Mouse (Mus musculus): ENCODE results near the gene Ubr3. TPM values are rescaled to one million over a fixed set of nuclear protein-coding genes. Genes with fewer than 3 reads are reported as not detected.

The Ubr3 gene
- total RNA-seq, 1 experiment, result 64.3 TPM

DNA sequence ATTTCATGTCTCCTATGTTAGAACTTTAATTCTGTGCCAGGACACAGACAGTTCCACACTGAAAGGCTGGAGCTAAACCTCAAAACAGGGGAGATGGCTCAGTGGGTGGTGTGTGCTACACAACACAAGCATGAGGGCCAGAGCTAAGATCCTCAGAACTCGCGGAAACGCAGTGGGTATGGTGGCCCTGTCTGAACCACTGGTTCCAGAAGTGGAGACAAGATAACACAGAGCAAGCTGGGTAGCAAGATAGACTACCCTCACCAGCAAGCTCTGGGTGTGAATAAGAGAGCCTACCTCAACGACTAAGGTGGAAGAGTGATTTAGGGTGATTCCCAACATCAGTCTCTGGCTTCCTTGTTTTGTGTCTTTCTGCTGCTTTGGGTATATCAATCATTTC, 42.2 kb downstream of the Ubr3 start:
- Histone ChIP-seq H3K4me3 (ENCODE audit: insufficient read depth in 1 of 2, low read depth in 1 of 2, low read length in 2 of 2, poor library complexity in 1 of 2, severe bottlenecking in 1 of 2) (no peak overlapping the region), H3K9ac (ENCODE audit: insufficient read depth, low read depth, low read length, poor library complexity, severe bottlenecking) (no peak overlapping the region), H3K27ac (ENCODE audit: insufficient read depth, low read depth, low read length, poor library complexity, severe bottlenecking) (no peak overlapping the region), H3K36me3 (ENCODE audit: control insufficient read depth, insufficient read depth, low read length, poor library complexity, severe bottlenecking) (no peaks in the 10 kb centered on the region; the same call in 1 of the 2 replicates), H3K9me3 (ENCODE audit: control insufficient read depth, insufficient read depth, low read depth, low read length) (no peaks in the 10 kb centered on the region), H3K4me1 (ENCODE audit: control insufficient read depth in 2 of 2, insufficient read depth in 2 of 2, low read length in 2 of 2, poor library complexity in 1 of 2) (no peaks in the 10 kb centered on the region)
- DNase-seq (ENCODE audit: low read depth, low spot score), result no peak
- TF ChIP-seq CHD2 (IDR thresholded peaks at IDR 0.05; ENCODE audit: low read depth, low read length) (no peak), ZNF384 (IDR thresholded peaks at IDR 0.05; ENCODE audit: low read depth, low read length) (no peak), HCFC1 (IDR thresholded peaks at IDR 0.05; ENCODE audit: borderline replicate concordance, insufficient read depth, low read length) (no peak), MAFK (IDR thresholded peaks at IDR 0.05; ENCODE audit: insufficient read depth, low read depth, low read length) (no peak), ZC3H11A (IDR thresholded peaks at IDR 0.05; ENCODE audit: borderline replicate concordance, low read depth, low read length) (no peak)
- in situ Hi-C loops (cut with MboI; ENCODE audit: low sequenced_read_pairs in 2 of 2, unreplicated experiment in 2 of 2), result no loop called here

DNA sequence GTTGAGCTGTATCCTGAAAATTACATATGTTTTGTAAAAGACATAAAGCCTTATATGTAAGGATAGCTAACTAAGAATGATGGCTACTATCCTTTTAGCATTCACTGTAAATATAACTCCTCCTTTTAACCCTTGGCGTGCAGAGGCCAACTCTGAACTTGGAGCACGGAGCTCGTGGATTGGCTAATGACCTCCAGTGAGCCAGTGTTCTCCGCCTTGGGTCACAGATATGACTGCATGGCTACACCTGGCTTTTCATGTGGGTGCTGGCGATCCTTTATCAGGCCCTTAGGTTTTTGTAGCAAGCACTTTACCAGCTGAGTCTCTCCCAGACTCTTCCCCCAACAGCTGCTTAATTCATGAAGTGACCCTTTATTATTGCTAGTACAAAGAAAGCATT, 42.6 kb downstream of the Ubr3 start:
- Histone ChIP-seq H3K9me3 (ENCODE audit: control insufficient read depth, insufficient read depth, low read depth, low read length) (no peaks in the 10 kb centered on the region), H3K4me3 (ENCODE audit: insufficient read depth in 1 of 2, low read depth in 1 of 2, low read length in 2 of 2, poor library complexity in 1 of 2, severe bottlenecking in 1 of 2) (no peak overlapping the region), H3K27ac (ENCODE audit: insufficient read depth, low read depth, low read length, poor library complexity, severe bottlenecking) (no peak overlapping the region), H3K36me3 (ENCODE audit: control insufficient read depth, insufficient read depth, low read length, poor library complexity, severe bottlenecking) (no peaks in the 10 kb centered on the region; the same call in 1 of the 2 replicates), H3K4me1 (ENCODE audit: control insufficient read depth in 2 of 2, insufficient read depth in 2 of 2, low read length in 2 of 2, poor library complexity in 1 of 2) (no peaks in the 10 kb centered on the region), H3K9ac (ENCODE audit: insufficient read depth, low read depth, low read length, poor library complexity, severe bottlenecking) (no peak overlapping the region)
- in situ Hi-C loops (cut with MboI; ENCODE audit: low sequenced_read_pairs in 2 of 2, unreplicated experiment in 2 of 2), result no loop called here
- TF ChIP-seq HCFC1 (IDR thresholded peaks at IDR 0.05; ENCODE audit: borderline replicate concordance, insufficient read depth, low read length) (no peak), ZC3H11A (IDR thresholded peaks at IDR 0.05; ENCODE audit: borderline replicate concordance, low read depth, low read length) (no peak), CHD2 (IDR thresholded peaks at IDR 0.05; ENCODE audit: low read depth, low read length) (no peak), ZNF384 (IDR thresholded peaks at IDR 0.05; ENCODE audit: low read depth, low read length) (no peak), MAFK (IDR thresholded peaks at IDR 0.05; ENCODE audit: insufficient read depth, low read depth, low read length) (no peak)
- DNase-seq (ENCODE audit: low read depth, low spot score), result no peak

- in situ Hi-C loops (cut with MboI; ENCODE audit: low sequenced_read_pairs in 2 of 2, unreplicated experiment in 2 of 2), result no loop called here
- no peaks in the 10 kb centered on the region; the same call in 1 of the 2 replicates for H3K36me3 ChIP-seq (ENCODE audit: control insufficient read depth, insufficient read depth, low read length, poor library complexity, severe bottlenecking)
- no peak for DNase-seq (ENCODE audit: low read depth, low spot score)
Observed at GRCm38 (mm10) chr2:69941391-69942030, 44.5 kb downstream of the Ubr3 start.

GRCm38 (mm10) chr2:69952849-69953248, 55.8 kb downstream of the Ubr3 start:
- TF ChIP-seq CHD2 (IDR thresholded peaks at IDR 0.05; ENCODE audit: low read depth, low read length) (no peak), HCFC1 (IDR thresholded peaks at IDR 0.05; ENCODE audit: borderline replicate concordance, insufficient read depth, low read length) (no peak), ZC3H11A (IDR thresholded peaks at IDR 0.05; ENCODE audit: borderline replicate concordance, low read depth, low read length) (no peak), ZNF384 (IDR thresholded peaks at IDR 0.05; ENCODE audit: low read depth, low read length) (no peak), MAFK (IDR thresholded peaks at IDR 0.05; ENCODE audit: insufficient read depth, low read depth, low read length) (no peak)
- Histone ChIP-seq H3K9ac (ENCODE audit: insufficient read depth, low read depth, low read length, poor library complexity, severe bottlenecking) (no peak overlapping the region), H3K36me3 (ENCODE audit: control insufficient read depth, insufficient read depth, low read length, poor library complexity, severe bottlenecking) (no peaks in the 10 kb centered on the region), H3K9me3 (ENCODE audit: control insufficient read depth, insufficient read depth, low read depth, low read length) (no peaks in the 10 kb centered on the region), H3K4me3 (ENCODE audit: insufficient read depth in 1 of 2, low read depth in 1 of 2, low read length in 2 of 2, poor library complexity in 1 of 2, severe bottlenecking in 1 of 2) (no peak overlapping the region), H3K4me1 (ENCODE audit: control insufficient read depth in 2 of 2, insufficient read depth in 2 of 2, low read length in 2 of 2, poor library complexity in 1 of 2) (no peaks in the 10 kb centered on the region), H3K27ac (ENCODE audit: insufficient read depth, low read depth, low read length, poor library complexity, severe bottlenecking) (no peak overlapping the region)
- DNase-seq (ENCODE audit: low read depth, low spot score), result no peak
- in situ Hi-C loops (cut with MboI; ENCODE audit: low sequenced_read_pairs in 2 of 2, unreplicated experiment in 2 of 2), result no loop called here

More at GRCm38 (mm10) chr2:69941391-69942030, 44.5 kb downstream of the Ubr3 start:
- Histone ChIP-seq H3K9ac (ENCODE audit: insufficient read depth, low read depth, low read length, poor library complexity, severe bottlenecking) (no peak overlapping the region), H3K4me1 (ENCODE audit: control insufficient read depth in 2 of 2, insufficient read depth in 2 of 2, low read length in 2 of 2, poor library complexity in 1 of 2) (no peaks in the 10 kb centered on the region), H3K4me3 (ENCODE audit: insufficient read depth in 1 of 2, low read depth in 1 of 2, low read length in 2 of 2, poor library complexity in 1 of 2, severe bottlenecking in 1 of 2) (no peak overlapping the region), H3K27ac (ENCODE audit: insufficient read depth, low read depth, low read length, poor library complexity, severe bottlenecking) (no peak overlapping the region), H3K9me3 (ENCODE audit: control insufficient read depth, insufficient read depth, low read depth, low read length) (no peaks in the 10 kb centered on the region)
- TF ChIP-seq MAFK (IDR thresholded peaks at IDR 0.05; ENCODE audit: insufficient read depth, low read depth, low read length) (peak; percentile 53; the same call in 1 of the 2 replicates), CHD2 (IDR thresholded peaks at IDR 0.05; ENCODE audit: low read depth, low read length) (no peak)

GRCm38 (mm10) chr2:69955635-69956034, 58.6 kb downstream of the Ubr3 start:
- H3K36me3 ChIP-seq (ENCODE audit: control insufficient read depth, insufficient read depth, low read length, poor library complexity, severe bottlenecking), result peaks cover 4% of the 10 kb centered on the region
- H3K27ac ChIP-seq (ENCODE audit: insufficient read depth, low read depth, low read length, poor library complexity, severe bottlenecking), result no peak overlapping the region
- in situ Hi-C loops (cut with MboI; ENCODE audit: low sequenced_read_pairs in 2 of 2, unreplicated experiment in 2 of 2), result no loop called here
- H3K9ac ChIP-seq (ENCODE audit: insufficient read depth, low read depth, low read length, poor library complexity, severe bottlenecking), result no peak overlapping the region
- no peak for DNase-seq (ENCODE audit: low read depth, low spot score)
- H3K4me1 ChIP-seq (ENCODE audit: control insufficient read depth in 2 of 2, insufficient read depth in 2 of 2, low read length in 2 of 2, poor library complexity in 1 of 2), result no peaks in the 10 kb centered on the region
- H3K9me3 ChIP-seq (ENCODE audit: control insufficient read depth, insufficient read depth, low read depth, low read length), result no peaks in the 10 kb centered on the region
- TF ChIP-seq ZNF384 (IDR thresholded peaks at IDR 0.05; ENCODE audit: low read depth, low read length) (no peak), MAFK (IDR thresholded peaks at IDR 0.05; ENCODE audit: insufficient read depth, low read depth, low read length) (no peak), HCFC1 (IDR thresholded peaks at IDR 0.05; ENCODE audit: borderline replicate concordance, insufficient read depth, low read length) (no peak), ZC3H11A (IDR thresholded peaks at IDR 0.05; ENCODE audit: borderline replicate concordance, low read depth, low read length) (no peak), CHD2 (IDR thresholded peaks at IDR 0.05; ENCODE audit: low read depth, low read length) (no peak)
- no peak overlapping the region for H3K4me3 ChIP-seq (ENCODE audit: insufficient read depth in 1 of 2, low read depth in 1 of 2, low read length in 2 of 2, poor library complexity in 1 of 2, severe bottlenecking in 1 of 2)
